ENCODE assay signal across 13 mouse cellular contexts in the genomic region with DNA sequence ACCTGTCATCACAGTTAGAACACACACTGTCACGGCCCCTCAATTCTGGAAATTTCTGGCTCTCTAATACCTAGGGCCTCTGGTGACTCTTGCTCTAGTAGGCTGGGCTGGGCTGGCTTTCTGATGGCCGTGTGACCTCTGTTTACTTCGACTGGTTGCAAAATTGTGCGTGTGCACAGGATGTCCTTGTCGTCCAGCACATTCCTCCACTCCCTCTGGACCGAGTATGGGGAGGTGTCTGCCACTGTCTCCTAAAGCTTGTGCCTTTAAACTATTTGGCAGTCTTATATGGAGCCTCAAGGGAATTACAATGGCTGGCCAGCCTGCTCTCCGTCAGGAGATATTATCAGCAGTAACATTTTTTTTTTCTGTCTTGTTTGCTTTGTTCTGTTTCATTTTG. TPM values are rescaled to one million over a fixed set of nuclear protein-coding genes. Genes with fewer than 3 reads are reported as not detected.
A peak's percentile ranks its signal among the peaks of the same experiment; 100 is the strongest.
DNase-seq lines count a peak whose midpoint lies in the region; ATAC-seq and TF ChIP-seq lines count a peak whose summit lies in the region.
"Had no signal": no experiment of that assay in that cellular context is flagged by ENCODE, and none has a peak within 500 bp of the region (broad histone marks: within the 10 kb centered on the region; RNA-seq: fewer than 3 reads in every experiment).

No protein-coding gene starts in this region.

- no peak overlapping the region for H3K4me2 ChIP-seq in heart, embryonic 13.5 days
- H3K4me2 ChIP-seq in liver, postnatal 0 days (ENCODE audit: low read depth, low read length): no peak overlapping the region

- no peaks in the 10 kb centered on the region for H3K9me3 ChIP-seq in heart, embryonic 13.5 days
- no peaks in the 10 kb centered on the region for H3K9me3 ChIP-seq in liver, postnatal 0 days (ENCODE audit: low read length)
- H3K9me3 ChIP-seq in embryonic facial prominence, embryonic 10.5 days: no peaks in the 10 kb centered on the region
- H3K9me3 ChIP-seq in forebrain, embryonic 10.5 days: no peaks in the 10 kb centered on the region

- no peak for ATAC-seq in heart, embryonic 13.5 days (ENCODE audit: extremely low read depth, insufficient number of reproducible peaks, low FRiP score, low TSS enrichment)
- ATAC-seq in liver, postnatal 0 days: peak; percentile 94
- ATAC-seq: intestine, embryonic 16.5 days had no signal

- H3K4me3 ChIP-seq in heart, embryonic 13.5 days: no peak overlapping the region
- no peak overlapping the region for H3K4me3 ChIP-seq in liver, postnatal 0 days (ENCODE audit: low read depth, low read length)
- no peak overlapping the region for H3K4me3 ChIP-seq in embryonic facial prominence, embryonic 10.5 days
- no peak overlapping the region for H3K4me3 ChIP-seq in forebrain, embryonic 10.5 days
- H3K4me3 ChIP-seq: erythroblast, embryonic 14.5 days had no signal

- intact Hi-C loops in gastrocnemius, postnatal 14 days (cut with DNase I; ENCODE audit: low total_unique reads): no loop called here

- no peak overlapping the region for H3K9ac ChIP-seq in heart, embryonic 13.5 days
- H3K9ac ChIP-seq in liver, postnatal 0 days (replicated peaks): no peak overlapping the region

- no peaks in the 10 kb centered on the region for H3K36me3 ChIP-seq in heart, embryonic 13.5 days
- no peaks in the 10 kb centered on the region for H3K36me3 ChIP-seq in liver, postnatal 0 days (replicated peaks; ENCODE audit: insufficient read depth, low read length)
- no peaks in the 10 kb centered on the region for H3K36me3 ChIP-seq in embryonic facial prominence, embryonic 10.5 days (replicated peaks)
- H3K36me3 ChIP-seq in forebrain, embryonic 10.5 days (replicated peaks): no peaks in the 10 kb centered on the region

- no peaks in the 10 kb centered on the region for H3K27me3 ChIP-seq in heart, embryonic 13.5 days (replicated peaks)
- H3K27me3 ChIP-seq in liver, postnatal 0 days (ENCODE audit: insufficient read depth, low read length): no peaks in the 10 kb centered on the region
- H3K27me3 ChIP-seq in embryonic facial prominence, embryonic 10.5 days (replicated peaks; ENCODE audit: low read depth, poor library complexity, severe bottlenecking): no peaks in the 10 kb centered on the region
- H3K27me3 ChIP-seq in forebrain, embryonic 10.5 days (ENCODE audit: poor library complexity, severe bottlenecking): no peaks in the 10 kb centered on the region

- H3K27ac ChIP-seq in heart, embryonic 13.5 days (replicated peaks): peak overlapping the region; percentile 87
- peak overlapping the region; percentile 84 for H3K27ac ChIP-seq in liver, postnatal 0 days (ENCODE audit: low read depth)
- H3K27ac ChIP-seq in embryonic facial prominence, embryonic 10.5 days (replicated peaks): no peak overlapping the region
- no peak overlapping the region for H3K27ac ChIP-seq in forebrain, embryonic 10.5 days

- no peak for TF ChIP-seq CTCF in liver, postnatal 0 days (IDR thresholded peaks at IDR 0.05; ENCODE audit: low read depth)

- peak; percentile 46 for DNase-seq in gastrocnemius, postnatal 25 days
- DNase-seq in gastrocnemius, postnatal 14 days: no peak
- peak; percentile 73 for DNase-seq in adrenal gland, adult 2 months
- DNase-seq in liver, postnatal 0 days: peak; percentile 60
- DNase-seq in embryonic facial prominence, embryonic 10.5 days (ENCODE audit: low spot score): no peak
- no peak for DNase-seq in forebrain, embryonic 10.5 days (ENCODE audit: extremely low spot score, low spot score)
- no peak for DNase-seq in layer of hippocampus, postnatal 10 days (ENCODE audit: low spot score in 2 of 2)
- DNase-seq: gastrocnemius, postnatal 10 days; right cerebral cortex, adult 18-20 months; thymus, postnatal 4 days had no signal

- 56% methylated on average over 7 of the region's 7 CpGs for WGBS in heart, embryonic 13.5 days
- WGBS in liver, postnatal 0 days (ENCODE audit: insufficient replicate concordance): 40% methylated on average over 7 of the region's 7 CpGs
- 75% methylated on average over 7 of the region's 7 CpGs for WGBS in embryonic facial prominence, embryonic 10.5 days
- 83% methylated on average over 7 of the region's 7 CpGs for WGBS in forebrain, embryonic 10.5 days

- H3K4me1 ChIP-seq in heart, embryonic 13.5 days: peaks cover 20% of the 10 kb centered on the region
- H3K4me1 ChIP-seq in liver, postnatal 0 days (ENCODE audit: insufficient read depth): peaks cover 2% of the 10 kb centered on the region
- H3K4me1 ChIP-seq in embryonic facial prominence, embryonic 10.5 days: peaks cover 5% of the 10 kb centered on the region; the same call in 1 of the 2 replicates
- no peaks in the 10 kb centered on the region for H3K4me1 ChIP-seq in forebrain, embryonic 10.5 days

- TF ChIP-seq EP300 in liver, postnatal 0 days (IDR thresholded peaks at IDR 0.05; ENCODE audit: low read depth): peak; percentile 65; the same call in 1 of the 2 replicates

RNA-seq across cellular contexts. Expression of a gene that starts 23.2 kb away (rescaled TPM):
- 1 to 10 TPM; 1.4 to 2.0 TPM for total RNA-seq in gastrocnemius, postnatal 25 days (2021)
- 1 to 10 TPM; 1.0 to 3.8 TPM for total RNA-seq in gastrocnemius, postnatal 14 days (2021)
- 10 to 100 TPM; 18.5 to 18.9 TPM for total RNA-seq in adrenal gland, adult 2 months (2021)
- polyA plus RNA-seq in adrenal gland, adult 2 months (2012; rRNA removed): 16.2 and 17.4 TPM in 2 replicates
- polyA plus RNA-seq in heart, embryonic 13.5 days (2015; fragmentation: Nextera tagmentation; extraction: Ambion mirVana): 28.3 and 31.4 TPM in 2 replicates
- 10.1 and 11.4 TPM in 2 replicates for polyA plus RNA-seq in liver, postnatal 0 days (2015; fragmentation: Nextera tagmentation; extraction: Ambion mirVana)
- polyA plus RNA-seq in embryonic facial prominence, embryonic 10.5 days (2016; fragmentation: Nextera tagmentation; extraction: Ambion mirVana): 15.1 and 17.0 TPM in 2 replicates
- 8.0 and 8.8 TPM in 2 replicates for polyA plus RNA-seq in forebrain, embryonic 10.5 days (2016; fragmentation: Nextera tagmentation; extraction: Ambion mirVana)
- total RNA-seq in layer of hippocampus, postnatal 10 days (2021): 1 to 10 TPM; 2.5 to 3.0 TPM

RNA-seq across cellular contexts. Expression of a gene that starts 40.2 kb away (rescaled TPM):
- total RNA-seq in gastrocnemius, postnatal 25 days (2021): 100 to 1,000 TPM; 353 to 393 TPM
- total RNA-seq in gastrocnemius, postnatal 14 days (2021): 100 to 1,000 TPM; 466 to 522 TPM
- total RNA-seq in adrenal gland, adult 2 months (2021): 1,000 to 10,000 TPM in 1 of 2 experiments, 100 to 1,000 TPM in 1; 898 to 1,005 TPM
- polyA plus RNA-seq in adrenal gland, adult 2 months (2012; rRNA removed): 132 and 140 TPM in 2 replicates
- 468 and 507 TPM in 2 replicates for polyA plus RNA-seq in heart, embryonic 13.5 days (2015; fragmentation: Nextera tagmentation; extraction: Ambion mirVana)
- 455 and 469 TPM in 2 replicates for polyA plus RNA-seq in liver, postnatal 0 days (2015; fragmentation: Nextera tagmentation; extraction: Ambion mirVana)
- 664 and 683 TPM in 2 replicates for polyA plus RNA-seq in embryonic facial prominence, embryonic 10.5 days (2016; fragmentation: Nextera tagmentation; extraction: Ambion mirVana)
- 678 and 683 TPM in 2 replicates for polyA plus RNA-seq in forebrain, embryonic 10.5 days (2016; fragmentation: Nextera tagmentation; extraction: Ambion mirVana)
- total RNA-seq in layer of hippocampus, postnatal 10 days (2021): 100 to 1,000 TPM; 434 to 447 TPM

Comparison
In these comparisons a context has a peak if more than half of its experiments do, and no peak if none do; other contexts are left out.
1. DNase-seq: peak in gastrocnemius, postnatal 25 days (single experiment), adrenal gland, adult 2 months (single experiment) and liver, postnatal 0 days (single experiment); none in gastrocnemius, postnatal 14 days (single experiment), embryonic facial prominence, embryonic 10.5 days (single experiment), forebrain, embryonic 10.5 days (single experiment) and layer of hippocampus, postnatal 10 days (0 of 2).
2. H3K27ac ChIP-seq: peak in heart, embryonic 13.5 days (single experiment) and liver, postnatal 0 days (single experiment); none in embryonic facial prominence, embryonic 10.5 days (single experiment) and forebrain, embryonic 10.5 days (single experiment).